Mouse (Mus musculus) urinary bladder, adult 18-20 months (tissue): ENCODE data around the gene Vps52.

Source experiments
- DNase-seq, 2 experiments: peaks; one replicate each; pipeline ENCODE4 v3.0.0; 2022; ENCODE audit warnings: low spot score in 2 of 2, mixed read lengths in 2 of 2

The Vps52 gene

DNA sequence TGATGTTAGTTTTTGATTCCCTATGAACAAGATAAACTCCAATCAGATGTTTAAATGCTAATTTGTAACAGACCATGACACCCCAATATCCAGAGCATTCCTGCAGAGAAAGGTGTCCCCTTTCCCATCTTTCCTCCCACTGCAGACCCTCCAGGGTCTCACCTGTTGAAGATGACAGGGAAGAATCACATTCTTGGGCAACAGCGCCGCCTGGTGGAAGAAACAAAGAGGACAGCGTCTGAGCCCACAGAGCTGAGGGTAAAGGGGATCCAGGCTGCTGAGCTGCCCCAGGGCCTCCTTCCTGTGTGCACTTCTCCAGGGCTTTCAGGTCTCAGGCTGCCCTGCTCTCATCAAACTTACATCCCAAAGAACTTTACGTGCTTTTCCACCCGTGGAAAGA is 47.8 kb downstream of the Vps52 start:
- no peak for DNase-seq

DNA sequence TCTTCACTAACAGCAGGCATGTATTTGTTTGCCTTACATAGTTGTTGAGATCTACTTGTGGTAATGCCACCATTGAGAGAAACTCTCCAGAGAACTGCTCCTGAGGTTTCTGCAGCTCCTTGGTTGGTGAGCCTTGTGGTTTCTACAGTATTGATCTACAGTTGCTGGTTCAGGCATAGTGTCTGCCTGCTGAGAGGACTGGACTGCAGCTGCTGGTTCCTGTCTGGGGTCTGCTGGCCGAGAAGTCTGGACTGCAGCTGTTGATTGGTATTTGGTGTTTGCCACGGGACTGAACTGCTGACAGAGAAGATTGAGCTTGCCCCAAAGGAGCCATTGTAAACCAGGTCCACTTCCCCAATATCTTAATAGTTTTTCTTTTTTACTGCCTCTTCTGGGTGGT is 51.0 kb downstream of the Vps52 start:
- DNase-seq = no peak

DNA sequence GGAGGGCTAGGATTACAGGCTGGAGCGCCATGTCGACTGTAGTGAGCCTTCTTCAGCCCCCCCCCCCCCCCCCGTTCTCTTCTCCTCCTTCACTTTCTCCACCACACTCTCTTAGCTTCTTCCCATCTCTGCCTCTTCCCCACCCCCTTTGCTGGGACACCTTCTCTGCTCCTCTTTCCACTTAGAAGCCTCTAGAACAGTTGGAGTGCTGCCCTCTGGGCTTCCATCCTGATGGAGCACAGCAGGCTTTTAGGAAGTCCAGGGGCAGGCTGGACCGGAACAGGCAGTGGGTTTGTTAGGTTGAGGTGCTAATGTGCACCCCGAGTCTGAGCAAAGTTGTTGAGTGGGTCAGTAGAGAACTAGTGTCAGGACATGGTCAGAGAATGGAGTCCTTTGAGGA is 54.5 kb downstream of the Vps52 start:
- no peak for DNase-seq

DNA sequence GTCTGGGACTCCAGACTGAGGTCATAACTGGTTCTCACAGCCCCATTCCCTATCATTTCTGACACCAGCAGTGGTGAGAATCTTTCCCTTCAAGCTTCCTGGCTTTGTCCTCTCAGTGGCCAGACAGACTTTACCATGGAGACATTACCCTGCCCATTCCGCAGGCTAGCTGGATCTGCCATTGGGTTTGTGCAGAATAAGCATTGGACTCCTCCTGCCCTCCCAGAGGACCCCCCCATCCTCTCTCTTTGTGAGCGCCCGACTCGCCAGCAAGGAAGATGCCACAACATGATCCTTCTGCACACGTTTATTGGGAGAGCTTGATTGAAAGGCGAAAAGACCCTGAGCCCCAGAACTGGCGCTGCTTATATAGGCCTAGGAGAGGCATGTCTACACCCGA is 57.8 kb downstream of the Vps52 start:
- DNase-seq = no peak
